Mouse (Mus musculus) myocyte (in vitro differentiated cells): ENCODE measurements around the gene Eml1. TPM values are rescaled to one million over a fixed set of nuclear protein-coding genes. Genes with fewer than 3 reads are reported as not detected.

Source experiments
- H3K27me3 ChIP-seq: one replicate; pipeline ENCODE4 v1.6.1; 2011; ENCODE audit not compliant: control insufficient read depth, insufficient read depth, insufficient read length
- H3K36me3 ChIP-seq: one replicate; pipeline ENCODE4 v1.6.1; 2011; ENCODE audit not compliant: control insufficient read depth, insufficient read depth
- H3K4me2 ChIP-seq: one replicate; pipeline ENCODE4 v1.6.1; 2011; ENCODE audit warnings: low read depth, control low read depth
- H3K4me3 ChIP-seq: one replicate; pipeline ENCODE4 v1.5.1; 2011; ENCODE audit warnings: mild to moderate bottlenecking, control low read depth, moderate library complexity
- H3K79me2 ChIP-seq: one replicate; pipeline ENCODE4 v1.6.1; 2011; ENCODE audit not compliant: control insufficient read depth, insufficient read depth
- H3ac ChIP-seq: one replicate; pipeline ENCODE4 v1.6.1; 2011; ENCODE audit not compliant: control insufficient read depth, insufficient read length
- CEBPB ChIP-seq: IDR thresholded peaks from 2 replicates; pipeline ENCODE4 v1.6.1; 2011; ENCODE audit warnings: mild to moderate bottlenecking, moderate library complexity; ENCODE audit not compliant: poor library complexity, insufficient read depth, severe bottlenecking
- E2F4 ChIP-seq: IDR thresholded peaks from one replicate; pipeline ENCODE4 v1.6.1; 2011; ENCODE audit warnings: mild to moderate bottlenecking, control low read depth, moderate library complexity; ENCODE audit not compliant: insufficient read depth
- MAX ChIP-seq: IDR thresholded peaks from one replicate; pipeline ENCODE4 v1.6.1; 2011; ENCODE audit warnings: low read depth, mild to moderate bottlenecking, control low read depth
- MYOD1 ChIP-seq, 3 experiments: IDR thresholded peaks; one replicate each; pipeline ENCODE4 v1.6.1; 2011; ENCODE audit warnings: control low read depth in 2 of 3, low read depth in 2 of 3, mild to moderate bottlenecking in 2 of 3, moderate library complexity in 1 of 3; ENCODE audit not compliant: insufficient read length in 2 of 3, control insufficient read depth in 1 of 3
- MYOG ChIP-seq, 3 experiments: IDR thresholded peaks; one replicate each; pipeline ENCODE4 v1.6.1; 2011; ENCODE audit warnings: control low read depth in 2 of 3, low read depth in 2 of 3, mild to moderate bottlenecking in 2 of 3; ENCODE audit not compliant: insufficient read length in 2 of 3, control insufficient read depth in 1 of 3, insufficient read depth in 1 of 3
- POLR2AphosphoS2 ChIP-seq: IDR thresholded peaks from one replicate; pipeline ENCODE4 v1.6.1; 2011; ENCODE audit warnings: low read depth, control low read depth; ENCODE audit not compliant: insufficient read length
- REST ChIP-seq: IDR thresholded peaks from one replicate; pipeline ENCODE4 v1.6.1; 2011; ENCODE audit warnings: mild to moderate bottlenecking, control low read depth, moderate library complexity; ENCODE audit not compliant: insufficient read depth, insufficient read length
- TCF12 ChIP-seq: IDR thresholded peaks from one replicate; pipeline ENCODE4 v1.6.1; 2011; ENCODE audit warnings: mild to moderate bottlenecking, control low read depth; ENCODE audit not compliant: poor library complexity, insufficient read depth, severe bottlenecking
- TCF3 ChIP-seq: IDR thresholded peaks from one replicate; pipeline ENCODE4 v1.6.1; 2011; ENCODE audit warnings: low read depth, control low read depth; ENCODE audit not compliant: insufficient read length
- USF1 ChIP-seq: IDR thresholded peaks from one replicate; pipeline ENCODE4 v1.6.1; 2011; ENCODE audit warnings: low read depth, mild to moderate bottlenecking, control low read depth, moderate library complexity
- polyA plus RNA-seq: library from polyadenylated mRNA; unstranded; fragments of >200 nt; fragmentation: generic; extraction: Trizol; gene quantifications from one replicate; pipeline ENCODE4 v1.2.1, GENCODE M21; 2012; ENCODE audit warnings: missing spikeins

Eml1 gene
- polyA plus RNA-seq, 1 experiment: 33.4 TPM

DNA sequence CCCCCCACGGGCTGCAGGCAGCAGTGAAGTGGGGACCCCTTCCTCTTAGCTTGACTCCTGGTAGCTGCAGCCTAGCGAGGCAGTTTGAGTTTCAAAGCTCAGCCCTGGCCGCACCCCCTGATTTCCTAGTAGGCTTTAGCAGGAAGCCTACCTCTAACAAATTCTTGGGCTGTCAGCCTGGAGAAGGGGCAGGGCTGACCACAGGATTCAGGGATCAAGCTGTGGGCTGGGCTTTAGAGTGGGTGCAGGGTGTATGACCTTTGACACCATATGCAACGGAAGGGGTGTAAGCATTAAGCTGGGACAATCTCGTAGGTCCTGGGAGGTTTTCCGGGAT is 640 bp downstream of the Eml1 start:
- Histone ChIP-seq H3K36me3 (no peaks in the 10 kb centered on the region), H3K4me3 (peak overlapping the region; percentile 25), H3ac (no peak overlapping the region), H3K27me3 (no peaks in the 10 kb centered on the region), H3K4me2 (peak overlapping the region; percentile 81), H3K79me2 (no peaks in the 10 kb centered on the region)
- no peak for TF ChIP-seq CEBPB
- no peak for TF ChIP-seq TCF12
- no peak for TF ChIP-seq MYOG (IDR thresholded peaks at IDR 0.05; ENCODE audit: control insufficient read depth in 1 of 3, insufficient read depth in 1 of 3, insufficient read length in 2 of 3, low read depth in 2 of 3)

DNA sequence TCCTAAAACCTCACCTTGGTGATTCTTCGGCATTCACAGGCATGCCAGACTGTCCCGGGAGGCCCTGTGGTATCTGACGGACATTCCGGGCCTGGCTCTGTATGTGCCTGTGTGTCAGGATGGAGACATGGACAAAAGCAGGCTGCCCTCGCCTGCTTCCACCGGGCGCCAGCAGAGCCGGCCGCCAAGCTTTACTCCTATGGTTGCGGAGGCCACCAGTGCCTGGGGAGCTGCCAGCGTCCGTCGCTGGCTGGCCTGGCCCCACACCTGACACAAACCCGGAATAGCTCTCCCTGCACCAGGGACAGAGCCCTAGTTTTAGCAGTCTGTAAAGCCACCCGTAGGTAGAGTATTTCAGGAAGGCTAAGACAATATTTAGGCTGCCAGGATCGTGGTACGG is 1.5 kb downstream of the Eml1 start:
- H3ac ChIP-seq: no peak overlapping the region
- no peak overlapping the region for H3K4me3 ChIP-seq
- H3K4me2 ChIP-seq: peak overlapping the region; percentile 81

DNA sequence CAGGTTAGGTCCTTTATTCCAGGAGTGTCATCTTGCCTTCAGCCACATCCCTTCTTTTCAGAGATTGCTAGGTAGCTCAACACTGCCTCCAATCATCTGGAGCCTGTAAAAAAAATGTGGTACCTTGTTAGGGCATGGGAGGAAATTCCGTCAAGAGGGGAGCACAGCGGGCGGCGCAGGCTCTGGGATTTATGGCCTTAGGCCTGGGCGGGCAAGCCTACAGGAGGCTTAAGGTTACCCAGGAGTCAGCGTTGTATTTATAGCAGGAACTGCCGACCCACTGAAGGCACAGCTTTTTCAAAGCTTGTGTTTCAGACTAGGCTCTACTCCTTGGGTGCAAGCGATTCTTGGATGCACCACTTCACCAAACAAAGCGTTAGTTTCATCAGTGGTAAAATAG is 2.9 kb downstream of the Eml1 start:
- no peak for TF ChIP-seq CEBPB
- H3K4me3 ChIP-seq: no peak overlapping the region
- no peak overlapping the region for H3K4me2 ChIP-seq
- no peak overlapping the region for H3ac ChIP-seq
- H3K79me2 ChIP-seq: peaks cover 4% of the 10 kb centered on the region
- H3K27me3 ChIP-seq: no peaks in the 10 kb centered on the region
- H3K36me3 ChIP-seq: no peaks in the 10 kb centered on the region

More for the DNA sequence above, 1.5 kb downstream of the Eml1 start:
- TF ChIP-seq TCF12 (no peak), REST (no peak), E2F4 (no peak), POLR2AphosphoS2 (no peak)
- no peaks in the 10 kb centered on the region for H3K36me3 ChIP-seq
- H3K27me3 ChIP-seq: no peaks in the 10 kb centered on the region
- no peaks in the 10 kb centered on the region for H3K79me2 ChIP-seq

DNA sequence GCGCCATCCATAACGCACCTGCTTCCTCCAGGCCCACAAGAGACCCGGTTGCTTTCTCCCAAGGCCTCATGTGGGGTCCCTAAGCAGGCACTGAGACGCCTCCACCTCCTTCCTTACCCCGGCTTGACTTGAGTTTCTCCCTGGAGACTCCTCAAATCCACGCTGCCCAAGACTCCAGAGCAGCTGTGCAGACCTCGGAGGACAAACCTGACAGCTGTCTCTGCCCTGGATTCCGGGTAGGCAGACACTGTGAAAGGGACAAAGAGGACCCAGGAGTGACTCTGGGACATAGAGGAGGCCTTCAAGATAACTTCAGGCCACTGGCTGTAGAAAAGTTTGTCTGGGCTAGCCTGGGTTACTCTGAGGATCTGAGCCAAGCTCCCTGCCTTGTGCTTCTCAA is 3.9 kb downstream of the Eml1 start:
- Histone ChIP-seq H3ac (no peak overlapping the region), H3K4me3 (no peak overlapping the region), H3K79me2 (peaks cover 4% of the 10 kb centered on the region), H3K36me3 (no peaks in the 10 kb centered on the region), H3K4me2 (no peak overlapping the region), H3K27me3 (no peaks in the 10 kb centered on the region)
- no peak for TF ChIP-seq E2F4
- TF ChIP-seq TCF3: no peak
- peak; percentile 12 for TF ChIP-seq TCF12
- peak in 2 of 3 experiments; percentile 55 to 69 for TF ChIP-seq MYOD1 (IDR thresholded peaks at IDR 0.05; ENCODE audit: control insufficient read depth in 1 of 3, insufficient read length in 2 of 3, low read depth in 2 of 3)
- peak in 2 of 3 experiments; percentile 61 to 82 for TF ChIP-seq MYOG (IDR thresholded peaks at IDR 0.05; ENCODE audit: control insufficient read depth in 1 of 3, insufficient read depth in 1 of 3, insufficient read length in 2 of 3, low read depth in 2 of 3)

DNA sequence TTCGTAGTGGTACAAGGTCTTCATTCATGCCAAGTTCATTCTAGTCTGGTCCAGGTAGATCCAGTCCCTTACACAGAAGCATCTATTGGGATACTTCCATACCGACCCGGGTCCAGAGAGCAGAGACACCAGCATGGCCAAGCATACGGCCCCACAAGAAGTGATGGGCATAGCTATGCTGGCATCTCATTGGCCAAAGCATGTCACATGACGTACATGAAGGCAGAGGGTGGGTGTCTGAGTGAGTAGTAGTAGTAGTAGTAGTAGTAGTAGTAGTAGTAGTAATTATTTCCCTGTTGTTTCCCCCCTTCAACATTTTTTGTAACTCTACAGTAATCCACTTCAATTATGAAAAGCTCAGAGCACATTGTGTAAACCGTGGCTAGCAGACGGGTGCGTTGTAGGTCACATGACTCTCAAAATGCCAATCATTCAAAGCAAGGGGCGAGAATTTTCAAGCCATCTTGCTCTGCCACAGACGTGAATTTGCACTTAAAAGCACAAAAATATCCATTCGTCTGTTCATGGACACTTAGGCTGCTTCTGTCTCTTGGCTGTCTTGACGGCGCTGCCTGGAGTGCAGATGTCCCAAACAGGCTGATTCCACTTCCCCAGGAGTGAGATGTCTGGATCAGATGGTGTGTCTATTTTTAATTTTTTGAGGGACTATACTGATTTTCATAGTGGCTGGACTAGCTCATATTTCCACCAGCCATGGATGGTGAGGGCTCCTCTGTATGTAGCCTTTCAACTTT is 7.8 kb downstream of the Eml1 start:
- Histone ChIP-seq H3K27me3 (no peaks in the 10 kb centered on the region), H3K4me2 (no peak overlapping the region), H3K4me3 (no peak overlapping the region), H3ac (no peak overlapping the region), H3K79me2 (peaks cover 4% of the 10 kb centered on the region), H3K36me3 (no peaks in the 10 kb centered on the region)
- no peak for TF ChIP-seq MYOD1 (IDR thresholded peaks at IDR 0.05; ENCODE audit: control insufficient read depth in 1 of 3, insufficient read length in 2 of 3, low read depth in 2 of 3)

DNA sequence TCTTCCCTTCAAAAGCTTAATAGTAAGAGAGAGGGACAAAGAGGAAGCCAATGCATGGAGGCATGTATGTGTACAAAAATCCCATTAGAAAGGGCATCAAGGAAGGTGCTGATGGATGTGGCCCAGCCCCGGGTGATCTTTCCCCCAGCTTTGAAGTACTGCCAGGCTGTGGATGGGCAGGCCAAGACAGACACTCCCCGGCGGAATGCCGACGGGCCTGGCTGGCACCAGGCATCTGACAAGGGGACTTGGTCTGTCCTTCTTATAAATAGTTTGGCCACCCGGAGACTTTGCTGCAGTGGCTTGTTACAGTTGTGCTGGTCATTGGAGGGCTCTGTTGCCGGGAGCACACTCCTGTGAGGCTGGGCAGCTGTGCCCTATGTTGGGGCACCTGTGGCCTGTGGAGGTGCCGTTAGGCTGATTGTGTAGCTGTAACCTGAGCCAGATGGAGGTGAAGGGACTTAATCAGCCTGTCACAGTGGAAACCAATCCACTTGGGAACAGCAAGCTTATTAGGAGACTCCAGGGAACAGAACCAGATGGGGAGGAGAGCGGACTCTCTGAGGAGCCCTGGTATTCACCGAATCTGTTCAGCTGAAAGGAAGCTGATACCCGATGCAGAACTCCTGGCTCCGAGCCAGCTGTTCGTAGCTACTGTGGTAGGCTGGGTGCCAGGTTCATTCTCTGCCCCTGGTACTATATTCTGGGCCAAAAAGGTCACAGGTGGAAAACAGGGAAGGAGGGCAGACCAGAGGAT is 15.9 kb downstream of the Eml1 start:
- Histone ChIP-seq H3K4me3 (no peak overlapping the region), H3K4me2 (no peak overlapping the region), H3K79me2 (no peaks in the 10 kb centered on the region), H3K27me3 (no peaks in the 10 kb centered on the region), H3K36me3 (no peaks in the 10 kb centered on the region), H3ac (no peak overlapping the region)
- no peak for TF ChIP-seq MYOG (IDR thresholded peaks at IDR 0.05; ENCODE audit: control insufficient read depth in 1 of 3, insufficient read depth in 1 of 3, insufficient read length in 2 of 3, low read depth in 2 of 3)
- no peak for TF ChIP-seq REST
- no peak for TF ChIP-seq MYOD1 (IDR thresholded peaks at IDR 0.05; ENCODE audit: control insufficient read depth in 1 of 3, insufficient read length in 2 of 3, low read depth in 2 of 3)
- TF ChIP-seq USF1: no peak
- no peak for TF ChIP-seq MAX
- no peak for TF ChIP-seq POLR2AphosphoS2
- no peak for TF ChIP-seq CEBPB
